Mouse (Mus musculus) 416B (cell line): ENCODE data around the gene Olfr976.
"Not testable (repeated sequence)": the region's sequence is repeated elsewhere in the genome, so short reads cannot be mapped to it uniquely, and the experiment has no call there.

Experiments
- DNase-seq: peaks from one replicate; pipeline ENCODE4 v3.0.0; 2011; ENCODE audit warnings: low read depth

Gene Olfr976

GRCm38 (mm10) chr9:39961033-39961432, at the start of gene Olfr976:
TSS of gene Olfr976 (minus strand) at chr9:39961133.
- not testable (repeated sequence) for DNase-seq

- no peak for DNase-seq
Observed at GRCm38 (mm10) chr9:40009482-40009881, 48.5 kb upstream of the Olfr976 start, which contains the start of gene Olfr980. TSS of gene Olfr980 (minus strand) at chr9:40009582.

- DNase-seq, result no peak
Observed at GRCm38 (mm10) chr9:40003365-40003764, 42.4 kb upstream of the Olfr976 start, which contains the start of gene Olfr979. TSS of gene Olfr979 (minus strand) at chr9:40003465.

GRCm38 (mm10) chr9:39991813-39992212, 30.9 kb upstream of the Olfr976 start, which contains the start of gene Olfr978:
TSS of gene Olfr978 (plus strand) at chr9:39992113.
- DNase-seq, result no peak

- not testable (repeated sequence) for DNase-seq
Observed at GRCm38 (mm10) chr9:39976581-39977145, 15.7 kb upstream of the Olfr976 start.

- DNase-seq, result no peak
Observed at GRCm38 (mm10) chr9:39951946-39952345, 9.0 kb downstream of the Olfr976 start, which contains the start of gene Olfr975. TSS of gene Olfr975 (minus strand) at chr9:39952046.

GRCm38 (mm10) chr9:39937201-39937600, 23.7 kb downstream of the Olfr976 start, which contains the start of gene Olfr974:
TSS of gene Olfr974 (plus strand) at chr9:39937501.
- no peak for DNase-seq

- DNase-seq, result not testable (repeated sequence)
Observed at GRCm38 (mm10) chr9:39928837-39929236, 32.1 kb downstream of the Olfr976 start.

- DNase-seq, result not testable (repeated sequence)
Observed at GRCm38 (mm10) chr9:39927975-39928836, 32.7 kb downstream of the Olfr976 start.

- peak; percentile 62 for DNase-seq
Observed at GRCm38 (mm10) chr9:39909939-39910338, 51.0 kb downstream of the Olfr976 start.

- no peak for DNase-seq
Observed at GRCm38 (mm10) chr9:39907036-39907435, 53.9 kb downstream of the Olfr976 start, which contains the start of gene Olfr229. TSS of gene Olfr229 (plus strand) at chr9:39907336.

GRCm38 (mm10) chr9:39905106-39905505, 55.8 kb downstream of the Olfr976 start:
- DNase-seq, result peak; percentile 73
